Mouse (Mus musculus): ENCODE measurements around the gene Arhgef15. TPM values are rescaled to one million over a fixed set of nuclear protein-coding genes. Genes with fewer than 3 reads are reported as not detected.

Gene Arhgef15
- total RNA-seq, 1 experiment: 2.5 TPM

DNA sequence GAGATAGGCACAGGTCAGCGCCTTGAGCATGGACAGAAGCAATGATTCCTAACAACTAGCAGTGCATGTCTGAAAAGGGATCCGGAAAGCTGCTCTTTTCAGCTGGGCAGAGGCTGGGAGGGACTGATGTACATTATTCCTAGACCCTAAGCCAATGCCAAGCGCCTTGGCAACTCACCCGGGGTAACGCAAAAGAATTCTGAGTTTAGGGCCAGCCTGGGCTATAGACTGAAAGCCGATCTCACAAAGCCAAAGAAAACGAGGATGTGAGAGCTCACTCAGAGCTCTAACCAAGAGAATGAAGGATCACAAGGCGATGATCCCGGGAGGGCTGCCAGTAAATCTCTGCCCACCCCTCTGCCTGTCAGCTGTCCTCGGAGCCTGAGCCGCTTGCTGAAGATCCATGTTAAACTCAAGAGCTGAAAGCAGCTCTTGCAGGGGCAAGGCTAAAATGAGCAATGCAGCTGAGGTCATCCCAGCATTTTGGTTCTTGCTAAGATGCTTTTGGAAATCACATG lies 30.1 kb upstream of the Arhgef15 start:
- Histone ChIP-seq H3K4me3 (ENCODE audit: insufficient read depth in 1 of 2, low read depth in 1 of 2, low read length in 2 of 2, poor library complexity in 1 of 2, severe bottlenecking in 1 of 2) (no peak overlapping the region), H3K9me3 (ENCODE audit: control insufficient read depth, insufficient read depth, low read depth, low read length) (no peaks in the 10 kb centered on the region), H3K27ac (ENCODE audit: insufficient read depth, low read depth, low read length, poor library complexity, severe bottlenecking) (no peak overlapping the region), H3K9ac (ENCODE audit: insufficient read depth, low read depth, low read length, poor library complexity, severe bottlenecking) (no peak overlapping the region), H3K36me3 (ENCODE audit: control insufficient read depth, insufficient read depth, low read length, poor library complexity, severe bottlenecking) (peaks cover 52% of the 10 kb centered on the region), H3K4me1 (ENCODE audit: control insufficient read depth in 2 of 2, insufficient read depth in 2 of 2, low read length in 2 of 2, poor library complexity in 1 of 2) (no peaks in the 10 kb centered on the region)
- DNase-seq (ENCODE audit: low read depth, low spot score): no peak
- TF ChIP-seq MAFK (IDR thresholded peaks at IDR 0.05; ENCODE audit: insufficient read depth, low read depth, low read length) (no peak), HCFC1 (IDR thresholded peaks at IDR 0.05; ENCODE audit: borderline replicate concordance, insufficient read depth, low read length) (no peak), CHD2 (IDR thresholded peaks at IDR 0.05; ENCODE audit: low read depth, low read length) (no peak), ZNF384 (IDR thresholded peaks at IDR 0.05; ENCODE audit: low read depth, low read length) (no peak), ZC3H11A (IDR thresholded peaks at IDR 0.05; ENCODE audit: borderline replicate concordance, low read depth, low read length) (no peak)
- in situ Hi-C loops (cut with MboI; ENCODE audit: low sequenced_read_pairs in 2 of 2, unreplicated experiment in 2 of 2): loop anchor here in 1 of 2 experiments (5.0 kb wide), 1 partner anchor 80 kb away; no protein-coding TSS in a partner anchor

DNA sequence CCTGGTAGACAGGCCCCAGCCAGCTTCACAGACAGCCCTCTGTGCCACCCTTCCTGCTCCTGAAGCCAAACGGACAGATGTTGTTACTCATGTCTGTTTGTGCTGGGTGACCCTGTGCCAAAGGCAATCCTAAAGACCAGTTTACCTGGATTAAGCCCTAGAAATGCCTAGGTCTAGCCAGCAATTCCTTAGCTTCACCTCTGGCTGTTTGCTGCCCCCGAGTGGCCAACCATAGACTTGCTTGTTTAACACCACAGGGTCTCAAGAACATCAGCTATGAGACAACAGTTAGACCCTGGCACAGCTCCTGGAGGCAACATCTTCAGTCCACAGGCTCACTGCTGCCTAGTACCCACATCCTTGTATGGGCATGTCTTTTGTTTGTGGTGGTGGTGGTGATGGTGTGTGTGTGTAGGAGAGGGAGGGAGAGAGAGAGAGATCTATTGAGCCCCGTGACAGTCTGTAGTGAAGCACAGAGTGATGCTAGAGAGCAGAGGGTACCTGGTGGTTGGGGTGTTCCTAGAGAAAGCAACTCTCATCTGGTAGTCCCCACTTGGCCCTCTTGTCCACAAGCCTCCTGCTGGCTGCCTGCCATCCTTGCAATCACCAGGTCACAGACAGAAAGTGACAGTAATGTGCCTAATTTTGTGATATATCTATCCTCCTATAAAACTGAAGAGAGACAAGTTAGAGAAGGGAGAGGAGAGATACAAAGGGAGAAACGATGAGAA lies 25.5 kb upstream of the Arhgef15 start:
- no peak overlapping the region for H3K4me3 ChIP-seq (ENCODE audit: insufficient read depth in 1 of 2, low read depth in 1 of 2, low read length in 2 of 2, poor library complexity in 1 of 2, severe bottlenecking in 1 of 2)
- peaks cover 15% of the 10 kb centered on the region for H3K36me3 ChIP-seq (ENCODE audit: control insufficient read depth, insufficient read depth, low read length, poor library complexity, severe bottlenecking)
- no peaks in the 10 kb centered on the region for H3K4me1 ChIP-seq (ENCODE audit: control insufficient read depth in 2 of 2, insufficient read depth in 2 of 2, low read length in 2 of 2, poor library complexity in 1 of 2)
- no peak overlapping the region for H3K27ac ChIP-seq (ENCODE audit: insufficient read depth, low read depth, low read length, poor library complexity, severe bottlenecking)
- no peaks in the 10 kb centered on the region for H3K9me3 ChIP-seq (ENCODE audit: control insufficient read depth, insufficient read depth, low read depth, low read length)
- no peak overlapping the region for H3K9ac ChIP-seq (ENCODE audit: insufficient read depth, low read depth, low read length, poor library complexity, severe bottlenecking)
- DNase-seq (ENCODE audit: low read depth, low spot score): peak; percentile 76
- TF ChIP-seq HCFC1 (IDR thresholded peaks at IDR 0.05; ENCODE audit: borderline replicate concordance, insufficient read depth, low read length) (no peak), CHD2 (IDR thresholded peaks at IDR 0.05; ENCODE audit: low read depth, low read length) (no peak), ZC3H11A (IDR thresholded peaks at IDR 0.05; ENCODE audit: borderline replicate concordance, low read depth, low read length) (0 out of 2 replicates have a peak, but pooled peaks have one; percentile 37), MAFK (IDR thresholded peaks at IDR 0.05; ENCODE audit: insufficient read depth, low read depth, low read length) (no peak), ZNF384 (IDR thresholded peaks at IDR 0.05; ENCODE audit: low read depth, low read length) (no peak)
- in situ Hi-C loops (cut with MboI; ENCODE audit: low sequenced_read_pairs in 2 of 2, unreplicated experiment in 2 of 2): no loop called here

DNA sequence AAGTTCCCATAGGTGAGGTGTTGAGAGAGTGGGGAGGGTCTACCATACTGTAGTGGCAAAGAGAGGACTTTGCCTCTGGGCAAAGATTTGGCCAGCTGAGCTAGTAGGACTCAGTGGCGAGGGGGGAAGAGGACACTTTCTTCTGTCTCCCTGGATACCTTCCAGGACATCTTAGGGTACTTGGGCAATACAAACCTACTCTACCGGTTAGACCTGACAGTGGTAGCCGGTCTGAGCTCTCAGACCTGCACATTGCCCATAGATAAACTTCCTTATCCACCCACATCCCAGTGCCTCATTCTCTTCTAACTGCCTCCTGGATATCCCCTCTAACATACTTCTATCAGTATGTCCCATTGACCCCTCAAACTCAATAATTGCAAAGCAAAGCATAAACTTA lies 23.6 kb upstream of the Arhgef15 start:
- no peak overlapping the region for H3K9ac ChIP-seq (ENCODE audit: insufficient read depth, low read depth, low read length, poor library complexity, severe bottlenecking)
- no peaks in the 10 kb centered on the region for H3K9me3 ChIP-seq (ENCODE audit: control insufficient read depth, insufficient read depth, low read depth, low read length)
- no peak for DNase-seq (ENCODE audit: low read depth, low spot score)
- H3K4me3 ChIP-seq (ENCODE audit: insufficient read depth in 1 of 2, low read depth in 1 of 2, low read length in 2 of 2, poor library complexity in 1 of 2, severe bottlenecking in 1 of 2): no peak overlapping the region
- H3K4me1 ChIP-seq (ENCODE audit: control insufficient read depth in 2 of 2, insufficient read depth in 2 of 2, low read length in 2 of 2, poor library complexity in 1 of 2): no peaks in the 10 kb centered on the region
- in situ Hi-C loops (cut with MboI; ENCODE audit: low sequenced_read_pairs in 2 of 2, unreplicated experiment in 2 of 2): no loop called here
- H3K27ac ChIP-seq (ENCODE audit: insufficient read depth, low read depth, low read length, poor library complexity, severe bottlenecking): no peak overlapping the region
- no peak for TF ChIP-seq MAFK (IDR thresholded peaks at IDR 0.05; ENCODE audit: insufficient read depth, low read depth, low read length)
- no peak for TF ChIP-seq CHD2 (IDR thresholded peaks at IDR 0.05; ENCODE audit: low read depth, low read length)
- TF ChIP-seq HCFC1 (IDR thresholded peaks at IDR 0.05; ENCODE audit: borderline replicate concordance, insufficient read depth, low read length): no peak
- no peak for TF ChIP-seq ZC3H11A (IDR thresholded peaks at IDR 0.05; ENCODE audit: borderline replicate concordance, low read depth, low read length)
- TF ChIP-seq ZNF384 (IDR thresholded peaks at IDR 0.05; ENCODE audit: low read depth, low read length): no peak
- peaks cover 5% of the 10 kb centered on the region for H3K36me3 ChIP-seq (ENCODE audit: control insufficient read depth, insufficient read depth, low read length, poor library complexity, severe bottlenecking)

DNA sequence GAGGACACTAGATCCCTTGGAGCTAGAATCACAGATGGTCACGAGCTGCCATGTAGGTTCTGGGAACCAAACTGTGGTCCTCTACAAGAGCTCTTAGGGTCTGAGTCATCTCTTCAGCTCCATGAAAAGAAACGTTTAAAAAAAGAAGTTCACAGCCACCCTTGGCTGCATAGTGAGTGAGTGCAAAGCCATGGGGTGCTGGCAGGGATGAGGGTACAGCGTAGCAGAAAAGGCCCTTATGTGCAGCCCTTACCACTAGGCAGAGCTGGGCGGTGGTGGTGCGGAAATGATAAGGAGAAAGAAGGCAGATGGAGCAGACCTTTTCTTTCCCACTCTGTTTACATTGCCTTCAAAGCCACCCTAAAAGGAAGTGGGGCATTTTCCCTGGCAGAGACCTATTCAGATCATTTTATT lies 22.0 kb upstream of the Arhgef15 start:
- Histone ChIP-seq H3K36me3 (ENCODE audit: control insufficient read depth, insufficient read depth, low read length, poor library complexity, severe bottlenecking) (no peaks in the 10 kb centered on the region), H3K9me3 (ENCODE audit: control insufficient read depth, insufficient read depth, low read depth, low read length) (no peaks in the 10 kb centered on the region), H3K9ac (ENCODE audit: insufficient read depth, low read depth, low read length, poor library complexity, severe bottlenecking) (no peak overlapping the region), H3K27ac (ENCODE audit: insufficient read depth, low read depth, low read length, poor library complexity, severe bottlenecking) (no peak overlapping the region), H3K4me3 (ENCODE audit: insufficient read depth in 1 of 2, low read depth in 1 of 2, low read length in 2 of 2, poor library complexity in 1 of 2, severe bottlenecking in 1 of 2) (no peak overlapping the region), H3K4me1 (ENCODE audit: control insufficient read depth in 2 of 2, insufficient read depth in 2 of 2, low read length in 2 of 2, poor library complexity in 1 of 2) (no peaks in the 10 kb centered on the region)
- TF ChIP-seq CHD2 (IDR thresholded peaks at IDR 0.05; ENCODE audit: low read depth, low read length) (no peak), ZNF384 (IDR thresholded peaks at IDR 0.05; ENCODE audit: low read depth, low read length) (no peak), MAFK (IDR thresholded peaks at IDR 0.05; ENCODE audit: insufficient read depth, low read depth, low read length) (no peak), HCFC1 (IDR thresholded peaks at IDR 0.05; ENCODE audit: borderline replicate concordance, insufficient read depth, low read length) (no peak), ZC3H11A (IDR thresholded peaks at IDR 0.05; ENCODE audit: borderline replicate concordance, low read depth, low read length) (no peak)
- in situ Hi-C loops (cut with MboI; ENCODE audit: low sequenced_read_pairs in 2 of 2, unreplicated experiment in 2 of 2): no loop called here
- DNase-seq (ENCODE audit: low read depth, low spot score): no peak
